Mouse (Mus musculus) brain, adult 2 months (tissue): ENCODE measurements around the gene Map2k6.

Experiments used
- DNase-seq: peaks from one replicate; pipeline ENCODE4 v3.0.0; 2011; ENCODE audit warnings: low read depth, low spot score

Gene Map2k6

GRCm38 (mm10) chr11:110403602-110404001 is 4.7 kb downstream of the Map2k6 start:
- no peak for DNase-seq

GRCm38 (mm10) chr11:110405607-110406006 is 6.7 kb downstream of the Map2k6 start:
- DNase-seq: no peak

GRCm38 (mm10) chr11:110409131-110409530 is 10.2 kb downstream of the Map2k6 start:
- no peak for DNase-seq

- DNase-seq: no peak
Observed at GRCm38 (mm10) chr11:110409776-110410175, 10.9 kb downstream of the Map2k6 start.

GRCm38 (mm10) chr11:110411596-110411995 is 12.7 kb downstream of the Map2k6 start:
- DNase-seq: no peak

GRCm38 (mm10) chr11:110414263-110414662 is 15.3 kb downstream of the Map2k6 start:
- DNase-seq: no peak

- DNase-seq: peak; percentile 29
Observed at GRCm38 (mm10) chr11:110416691-110417090, 17.8 kb downstream of the Map2k6 start.

GRCm38 (mm10) chr11:110420463-110420862 is 21.5 kb downstream of the Map2k6 start:
- DNase-seq: no peak

GRCm38 (mm10) chr11:110426572-110427145 is 27.7 kb downstream of the Map2k6 start:
- DNase-seq: no peak

GRCm38 (mm10) chr11:110427159-110427561 is 28.2 kb downstream of the Map2k6 start:
- DNase-seq: peak; percentile 45

- no peak for DNase-seq
Observed at GRCm38 (mm10) chr11:110428999-110429398, 30.1 kb downstream of the Map2k6 start.

- DNase-seq: peak; percentile 15
Observed at GRCm38 (mm10) chr11:110429837-110430418, 31.0 kb downstream of the Map2k6 start.

GRCm38 (mm10) chr11:110435839-110436556 is 37.1 kb downstream of the Map2k6 start:
- no peak for DNase-seq

- DNase-seq: no peak
Observed at GRCm38 (mm10) chr11:110436998-110437397, 38.1 kb downstream of the Map2k6 start.

GRCm38 (mm10) chr11:110438135-110438534 is 39.2 kb downstream of the Map2k6 start:
- no peak for DNase-seq

GRCm38 (mm10) chr11:110438700-110439296 is 39.9 kb downstream of the Map2k6 start:
- no peak for DNase-seq

- no peak for DNase-seq
Observed at GRCm38 (mm10) chr11:110439354-110439753, 40.4 kb downstream of the Map2k6 start.

GRCm38 (mm10) chr11:110444576-110444975 is 45.7 kb downstream of the Map2k6 start:
- DNase-seq: no peak

GRCm38 (mm10) chr11:110448131-110448725 is 49.3 kb downstream of the Map2k6 start:
- DNase-seq: peak; percentile 55

- peak; percentile 34 for DNase-seq
Observed at GRCm38 (mm10) chr11:110448726-110449161, 49.8 kb downstream of the Map2k6 start.

- peak; percentile 51 for DNase-seq
Observed at GRCm38 (mm10) chr11:110449183-110449582, 50.3 kb downstream of the Map2k6 start.
